Mouse (Mus musculus): Measurements from ENCODE around the gene Prr12. TPM values are rescaled to one million over a fixed set of nuclear protein-coding genes. Genes with fewer than 3 reads are reported as not detected.

Gene Prr12
- polyA plus RNA-seq, 1 experiment from 2014 or later, result 16.2 TPM

DNA sequence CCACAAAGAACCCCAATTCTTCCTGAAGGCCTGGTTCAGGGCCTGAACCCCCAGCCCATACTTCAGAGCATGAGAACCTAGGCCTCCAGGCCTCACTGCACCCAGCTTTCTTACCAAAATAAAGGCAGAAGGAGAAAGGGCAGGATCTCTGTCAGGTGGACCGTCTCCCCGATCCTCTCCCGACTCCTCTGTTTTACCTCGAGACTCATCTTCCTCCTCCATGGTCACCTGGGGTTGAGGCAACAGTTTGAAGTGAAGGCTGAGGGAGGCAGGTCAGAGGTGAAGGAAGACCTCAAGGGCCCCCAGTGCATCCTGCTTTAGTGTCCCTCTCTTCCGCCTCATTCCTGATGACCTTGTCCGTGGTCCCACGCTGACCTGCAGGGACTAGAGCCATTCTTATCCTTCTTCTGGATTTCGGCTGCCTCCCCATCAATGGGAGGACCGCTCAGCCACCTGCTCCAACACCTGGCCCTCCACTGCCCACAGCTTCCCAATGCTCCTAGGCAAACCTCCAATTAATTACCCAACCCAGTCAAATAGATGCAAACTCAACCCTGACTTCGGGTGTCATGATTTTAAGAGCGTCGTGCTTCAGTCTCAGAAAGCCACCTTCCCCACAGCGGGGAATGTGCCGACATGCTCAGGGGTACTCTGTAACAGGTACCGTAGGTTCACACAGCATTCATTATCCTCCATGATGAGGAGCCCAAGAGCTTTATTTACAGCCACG is 39.1 kb downstream of the Prr12 start:
- H3K27ac ChIP-seq, result no peak overlapping the region
- peaks cover 34% of the 10 kb centered on the region for H3K36me3 ChIP-seq (replicated peaks)
- no peaks in the 10 kb centered on the region for H3K27me3 ChIP-seq (replicated peaks)
- no peak for ATAC-seq (replicated peaks)
- no peak overlapping the region for H3K9ac ChIP-seq
- H3K4me1 ChIP-seq, result peaks cover 27% of the 10 kb centered on the region
- no peak overlapping the region for H3K4me2 ChIP-seq
- WGBS, result 98% methylated on average over 16 of the region's 16 CpGs
- no peak overlapping the region for H3K4me3 ChIP-seq
- no peaks in the 10 kb centered on the region for H3K9me3 ChIP-seq

DNA sequence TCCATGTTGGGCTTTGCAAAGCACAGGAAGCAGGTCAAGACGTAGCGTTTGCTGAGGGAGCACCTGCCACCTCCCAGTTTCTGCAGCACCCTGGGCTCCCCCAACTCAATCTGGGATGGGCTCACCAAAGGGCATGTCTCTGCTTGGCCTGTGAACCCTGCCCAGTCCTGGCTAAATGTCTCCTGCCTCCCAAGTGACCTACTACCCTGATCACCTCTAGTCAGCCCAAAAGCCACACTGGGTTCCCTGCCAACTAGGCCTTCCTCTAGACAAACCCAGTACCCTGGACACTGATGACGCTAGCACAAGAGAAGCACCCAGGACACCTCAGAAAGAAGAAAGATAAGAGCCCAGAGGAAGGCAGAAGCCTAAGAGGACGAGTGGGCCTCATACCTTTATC is 39.9 kb downstream of the Prr12 start:
- Histone ChIP-seq H3K9ac (no peak overlapping the region), H3K4me2 (no peak overlapping the region), H3K36me3 (replicated peaks) (peaks cover 41% of the 10 kb centered on the region), H3K27ac (no peak overlapping the region), H3K9me3 (no peaks in the 10 kb centered on the region), H3K4me3 (no peak overlapping the region), H3K27me3 (replicated peaks) (no peaks in the 10 kb centered on the region), H3K4me1 (peaks cover 23% of the 10 kb centered on the region)
- ATAC-seq (replicated peaks), result no peak
- 87% methylated on average over 4 of the region's 4 CpGs for WGBS

DNA sequence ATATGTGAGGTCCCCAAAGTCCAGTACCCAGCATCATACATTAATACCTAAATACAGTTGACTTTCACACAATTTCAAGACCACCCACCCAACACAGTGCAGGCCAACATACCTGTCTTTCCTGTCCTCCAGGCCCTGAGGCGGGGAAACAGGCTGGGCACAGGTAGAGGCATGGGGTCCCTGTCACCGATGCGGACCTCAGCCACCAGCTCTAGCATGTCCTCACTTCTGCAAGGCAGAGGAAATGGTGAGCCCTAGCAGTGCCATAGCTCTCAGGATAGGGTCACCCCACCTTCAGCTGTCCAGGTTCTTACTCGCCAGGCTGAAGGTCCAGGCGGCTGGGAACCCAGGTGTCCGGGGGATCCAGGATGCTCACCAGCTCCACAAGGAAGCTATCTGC is 40.7 kb downstream of the Prr12 start:
- Histone ChIP-seq H3K4me3 (no peak overlapping the region), H3K36me3 (replicated peaks) (peaks cover 49% of the 10 kb centered on the region), H3K27ac (no peak overlapping the region), H3K4me2 (no peak overlapping the region), H3K27me3 (replicated peaks) (no peaks in the 10 kb centered on the region), H3K4me1 (peaks cover 16% of the 10 kb centered on the region), H3K9ac (no peak overlapping the region), H3K9me3 (no peaks in the 10 kb centered on the region)
- no peak for ATAC-seq (replicated peaks)
- WGBS, result 99% methylated on average over 6 of the region's 6 CpGs

DNA sequence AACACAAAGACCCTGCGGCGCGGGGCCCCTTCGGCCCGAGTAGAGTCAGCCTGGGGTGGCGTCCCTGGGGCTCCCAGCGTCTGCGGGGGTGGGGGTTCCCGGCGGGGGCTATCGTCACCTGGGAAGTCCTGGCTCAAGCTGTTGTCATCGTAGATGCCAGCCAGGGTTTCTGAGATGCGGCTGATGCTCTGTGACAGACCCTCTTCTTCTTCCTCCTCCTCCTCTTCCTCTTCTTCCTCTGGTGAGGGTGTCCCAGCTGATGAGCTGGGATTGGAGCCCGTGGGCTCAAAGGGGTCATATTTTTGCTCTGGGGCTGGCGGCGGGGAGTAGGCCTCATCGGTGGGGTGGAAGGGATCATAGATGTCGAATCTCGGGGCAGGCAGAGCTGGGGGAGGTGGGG is 44.3 kb downstream of the Prr12 start:
- no peaks in the 10 kb centered on the region for H3K27me3 ChIP-seq (replicated peaks)
- H3K9me3 ChIP-seq, result no peaks in the 10 kb centered on the region
- no peak overlapping the region for H3K27ac ChIP-seq
- no peak overlapping the region for H3K4me2 ChIP-seq
- no peak overlapping the region for H3K9ac ChIP-seq
- no peak overlapping the region for H3K4me3 ChIP-seq
- no peak for ATAC-seq (replicated peaks)
- no peaks in the 10 kb centered on the region for H3K4me1 ChIP-seq
- peaks cover 81% of the 10 kb centered on the region for H3K36me3 ChIP-seq (replicated peaks)
- 94% methylated on average over 19 of the region's 19 CpGs for WGBS

DNA sequence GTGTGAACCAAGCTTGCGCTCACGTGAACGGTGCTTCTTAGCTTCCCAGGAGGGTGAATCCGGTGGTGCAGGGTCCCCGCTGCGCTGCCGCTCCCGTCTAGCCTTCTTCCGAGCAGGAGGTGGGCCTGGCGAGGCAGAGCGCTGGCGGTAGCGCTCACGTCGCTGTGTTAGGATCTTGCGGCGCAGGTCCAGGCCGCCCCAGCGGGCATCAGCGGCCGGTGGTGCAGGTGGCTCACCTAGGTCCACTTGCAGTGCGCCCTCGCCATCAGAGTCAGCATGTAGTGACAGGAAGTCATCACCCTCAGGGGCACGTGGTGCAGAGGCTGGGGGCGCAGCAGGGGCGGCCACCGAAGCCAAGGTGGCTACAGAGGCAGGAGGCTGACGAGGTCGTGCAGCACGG is 44.8 kb downstream of the Prr12 start:
- Histone ChIP-seq H3K27ac (no peak overlapping the region), H3K36me3 (replicated peaks) (peaks cover 81% of the 10 kb centered on the region), H3K27me3 (replicated peaks) (no peaks in the 10 kb centered on the region), H3K4me2 (no peak overlapping the region), H3K4me1 (no peaks in the 10 kb centered on the region), H3K9me3 (no peaks in the 10 kb centered on the region), H3K4me3 (no peak overlapping the region), H3K9ac (no peak overlapping the region)
- WGBS, result 95% methylated on average over 30 of the region's 30 CpGs
- no peak for ATAC-seq (replicated peaks)

DNA sequence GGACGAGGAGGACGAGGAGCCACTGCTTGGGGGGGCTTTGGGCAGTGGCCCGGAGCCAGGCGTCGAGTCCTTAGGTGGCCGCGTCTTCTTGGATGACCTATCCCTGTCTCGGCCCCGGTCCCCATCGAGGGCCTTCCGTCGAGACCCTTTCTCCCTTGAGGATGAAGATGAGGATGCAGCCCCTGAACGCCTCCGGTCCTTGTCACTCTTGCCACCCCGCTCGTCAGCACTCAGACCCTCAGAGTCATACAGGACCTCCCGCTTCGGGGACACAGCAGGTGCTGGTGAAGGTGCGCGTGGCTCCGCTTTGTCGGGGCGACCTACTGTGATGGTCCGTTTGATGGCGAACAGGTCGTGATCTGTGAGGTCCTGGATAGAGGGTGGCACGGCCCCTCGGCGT is 45.5 kb downstream of the Prr12 start:
- H3K36me3 ChIP-seq (replicated peaks), result peaks cover 76% of the 10 kb centered on the region
- H3K9ac ChIP-seq, result no peak overlapping the region
- no peak for ATAC-seq (replicated peaks)
- WGBS, result 95% methylated on average over 29 of the region's 29 CpGs
- H3K4me1 ChIP-seq, result no peaks in the 10 kb centered on the region
- H3K4me2 ChIP-seq, result no peak overlapping the region
- H3K27me3 ChIP-seq (replicated peaks), result no peaks in the 10 kb centered on the region
- no peak overlapping the region for H3K27ac ChIP-seq
- no peaks in the 10 kb centered on the region for H3K9me3 ChIP-seq
- no peak overlapping the region for H3K4me3 ChIP-seq

DNA sequence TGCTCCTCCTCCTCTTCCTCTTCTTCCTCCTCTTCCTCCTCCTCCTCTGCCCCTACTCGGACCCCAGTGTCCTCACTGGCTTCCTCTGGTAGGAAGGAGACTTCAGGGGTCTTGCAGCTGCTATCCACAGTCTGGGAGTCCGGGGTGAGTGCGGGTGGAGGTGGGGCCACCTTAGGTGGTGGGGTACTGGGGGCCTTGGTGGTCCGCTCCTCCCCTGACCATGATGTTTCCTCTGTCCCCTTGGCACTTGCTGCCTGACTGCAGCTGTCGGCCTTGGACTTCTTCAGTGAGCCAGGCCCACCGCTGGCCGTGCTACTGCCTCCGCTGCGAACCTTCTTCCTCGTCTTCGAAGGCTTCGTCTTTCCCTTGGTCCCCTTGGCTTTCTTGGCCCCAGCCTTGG is 46.2 kb downstream of the Prr12 start:
- no peak for ATAC-seq (replicated peaks)

DNA sequence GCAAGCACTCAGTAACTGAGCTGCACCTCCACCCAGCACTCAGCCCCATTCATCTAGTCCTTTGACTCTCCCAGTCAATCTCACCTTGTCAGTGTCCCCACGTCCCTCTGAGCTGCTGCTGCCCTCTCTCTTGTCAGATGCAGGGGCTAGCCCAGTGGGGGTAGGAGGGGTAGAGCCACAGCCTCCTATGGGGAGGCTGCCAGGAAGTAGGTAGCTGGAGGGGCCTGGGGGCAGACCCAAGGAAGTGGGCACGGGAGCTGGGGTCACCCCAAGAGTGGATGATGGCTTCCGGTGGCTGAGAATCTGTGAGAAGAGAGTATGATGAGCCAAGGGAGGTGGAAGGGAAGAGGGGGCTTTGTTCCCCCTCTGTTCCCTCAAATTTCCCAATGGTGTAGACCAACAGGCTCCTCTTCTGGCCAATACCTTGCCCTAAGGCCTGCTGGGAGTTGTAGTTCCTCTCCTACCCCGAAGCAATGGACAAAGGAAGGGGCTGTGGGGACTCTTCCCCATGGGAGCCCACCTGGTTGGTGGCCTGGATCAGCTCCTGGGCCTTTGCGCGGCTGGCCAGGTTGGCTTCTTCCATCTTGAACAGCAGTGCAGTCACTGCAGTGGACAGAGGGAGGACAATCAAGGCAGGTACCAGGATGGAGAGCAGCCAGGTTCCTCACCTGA is 47.2 kb downstream of the Prr12 start:
- Histone ChIP-seq H3K9ac (no peak overlapping the region), H3K9me3 (no peaks in the 10 kb centered on the region), H3K27ac (no peak overlapping the region), H3K27me3 (replicated peaks) (no peaks in the 10 kb centered on the region), H3K36me3 (replicated peaks) (peaks cover 85% of the 10 kb centered on the region), H3K4me1 (0 out of 2 replicates have a peak, but pooled peaks cover 1% of the 10 kb centered on the region), H3K4me3 (no peak overlapping the region), H3K4me2 (no peak overlapping the region)
- WGBS, result 90% methylated on average over 6 of the region's 6 CpGs
- no peak for ATAC-seq (replicated peaks)

More for the DNA sequence above, 46.2 kb downstream of the Prr12 start:
- Histone ChIP-seq H3K4me2 (no peak overlapping the region), H3K4me1 (no peaks in the 10 kb centered on the region), H3K36me3 (replicated peaks) (peaks cover 75% of the 10 kb centered on the region), H3K9ac (no peak overlapping the region), H3K27me3 (replicated peaks) (no peaks in the 10 kb centered on the region), H3K4me3 (no peak overlapping the region), H3K9me3 (no peaks in the 10 kb centered on the region), H3K27ac (no peak overlapping the region)
- 93% methylated on average over 12 of the region's 12 CpGs for WGBS

DNA sequence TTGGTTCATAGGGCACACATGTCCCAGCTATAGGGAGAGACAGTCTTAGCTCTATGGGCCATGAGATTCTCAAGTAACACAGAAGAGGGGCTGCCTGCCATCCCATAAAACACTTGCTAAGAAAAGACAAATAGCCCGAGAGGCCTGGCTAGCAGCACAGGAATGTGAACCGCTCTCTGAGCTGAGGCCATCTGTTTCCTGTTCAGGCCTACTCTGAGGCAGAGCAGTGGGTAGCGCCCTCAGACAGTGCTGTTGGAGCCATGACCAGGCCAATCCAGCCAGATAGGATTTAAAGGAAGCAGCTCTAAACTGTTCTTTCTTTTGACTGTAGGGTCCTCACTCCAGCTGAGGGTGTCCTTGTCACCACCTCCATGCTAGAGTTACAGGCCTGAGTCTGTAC is 48.1 kb downstream of the Prr12 start:
- no peak overlapping the region for H3K4me2 ChIP-seq
- no peak for ATAC-seq (replicated peaks)
- peaks cover 82% of the 10 kb centered on the region for H3K36me3 ChIP-seq (replicated peaks)
- H3K27ac ChIP-seq, result no peak overlapping the region
- no peaks in the 10 kb centered on the region for H3K27me3 ChIP-seq (replicated peaks)
- no peaks in the 10 kb centered on the region for H3K9me3 ChIP-seq
- H3K4me3 ChIP-seq, result no peak overlapping the region
- 91% methylated on average over 3 of the region's 3 CpGs for WGBS
- H3K9ac ChIP-seq, result no peak overlapping the region
- H3K4me1 ChIP-seq, result peaks cover 6% of the 10 kb centered on the region; the same call in 1 of the 2 replicates

DNA sequence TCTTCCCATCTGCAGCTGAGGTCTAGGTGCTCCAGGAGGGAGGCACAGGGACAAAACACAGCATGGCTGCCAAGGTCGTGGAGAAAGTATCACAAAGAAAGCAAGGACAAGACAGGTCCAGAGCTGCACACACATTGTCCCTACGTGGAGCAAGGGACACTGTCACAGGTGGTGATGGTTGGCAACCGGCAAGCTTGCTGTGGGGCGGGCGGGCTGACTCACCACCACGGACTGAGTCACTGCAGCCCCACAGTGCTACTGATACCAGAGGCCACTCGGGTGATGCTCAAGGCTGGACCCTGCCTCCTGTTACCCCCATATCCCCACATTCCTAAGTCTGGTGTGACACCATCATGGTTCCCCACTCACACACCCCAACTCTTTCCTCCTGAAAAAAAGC is 50.2 kb downstream of the Prr12 start:
- ATAC-seq (replicated peaks), result no peak
- no peaks in the 10 kb centered on the region for H3K9me3 ChIP-seq
- WGBS, result 92% methylated on average over 7 of the region's 7 CpGs
- no peak overlapping the region for H3K4me2 ChIP-seq
- H3K4me3 ChIP-seq, result no peak overlapping the region
- H3K9ac ChIP-seq, result no peak overlapping the region
- peaks cover 62% of the 10 kb centered on the region for H3K36me3 ChIP-seq (replicated peaks)
- peaks cover 23% of the 10 kb centered on the region for H3K4me1 ChIP-seq
- H3K27me3 ChIP-seq (replicated peaks), result no peaks in the 10 kb centered on the region
- no peak overlapping the region for H3K27ac ChIP-seq

DNA sequence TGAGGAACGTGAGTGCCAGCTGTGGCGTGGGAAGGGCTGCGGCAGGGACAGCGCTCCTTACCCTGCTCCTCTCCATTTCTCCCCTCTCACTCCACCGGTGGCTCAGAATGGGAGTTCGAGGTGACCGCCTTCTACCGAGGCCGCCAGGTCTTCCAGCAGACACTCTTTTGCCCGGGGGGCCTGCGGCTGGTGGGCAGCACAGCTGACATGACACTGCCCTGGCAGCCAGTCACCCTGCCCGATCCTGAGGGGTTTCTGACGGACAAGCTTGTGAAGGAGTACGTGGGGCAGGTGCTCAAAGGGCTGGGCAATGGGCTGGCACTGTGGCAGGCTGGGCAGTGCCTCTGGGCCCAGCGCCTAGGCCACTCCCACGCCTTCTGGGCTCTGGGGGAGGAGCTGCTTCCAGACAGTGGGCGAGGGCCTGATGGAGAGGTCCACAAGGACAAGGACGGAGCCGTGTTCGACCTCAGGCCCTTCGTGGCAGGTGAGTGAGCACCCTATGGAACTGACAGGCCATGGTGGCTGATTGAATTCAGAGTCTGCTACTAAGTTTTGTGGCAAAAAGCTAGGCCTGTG is 52.1 kb downstream of the Prr12 start:
- 87% methylated on average over 21 of the region's 21 CpGs for WGBS
- peaks cover 45% of the 10 kb centered on the region for H3K36me3 ChIP-seq (replicated peaks)
- ATAC-seq (replicated peaks), result no peak

DNA sequence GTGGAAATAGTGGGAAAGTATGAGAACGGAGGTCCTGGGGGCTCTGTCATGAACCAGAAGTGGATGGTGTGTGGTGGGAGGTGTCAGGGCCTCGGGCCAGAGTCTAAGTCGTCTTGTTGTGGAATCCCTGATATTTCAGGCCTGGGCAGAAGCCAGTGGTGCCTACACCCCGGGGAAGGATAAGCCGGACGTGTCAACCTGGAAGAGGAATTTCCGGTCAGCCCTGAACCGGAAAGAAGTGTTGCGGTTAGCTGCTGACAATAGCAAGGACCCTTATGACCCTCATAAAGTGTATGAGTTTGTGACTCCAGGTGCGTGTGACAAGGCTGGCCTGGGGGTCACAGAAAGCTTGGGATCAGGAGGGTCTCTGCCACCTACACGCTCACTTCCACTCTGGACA is 52.9 kb downstream of the Prr12 start:
- Histone ChIP-seq H3K36me3 (replicated peaks) (peaks cover 38% of the 10 kb centered on the region), H3K27me3 (replicated peaks) (no peaks in the 10 kb centered on the region), H3K27ac (no peak overlapping the region), H3K9me3 (no peaks in the 10 kb centered on the region), H3K4me1 (peaks cover 35% of the 10 kb centered on the region), H3K4me3 (no peak overlapping the region), H3K4me2 (no peak overlapping the region), H3K9ac (no peak overlapping the region)
- no peak for ATAC-seq (replicated peaks)
- 87% methylated on average over 11 of the region's 11 CpGs for WGBS

More for the DNA sequence above, 52.1 kb downstream of the Prr12 start:
- H3K4me3 ChIP-seq, result no peak overlapping the region
- peaks cover 35% of the 10 kb centered on the region for H3K4me1 ChIP-seq
- H3K27ac ChIP-seq, result no peak overlapping the region
- no peak overlapping the region for H3K9ac ChIP-seq
- H3K4me2 ChIP-seq, result no peak overlapping the region
- H3K27me3 ChIP-seq (replicated peaks), result no peaks in the 10 kb centered on the region
- H3K9me3 ChIP-seq, result no peaks in the 10 kb centered on the region
